Mouse (Mus musculus) liver, postnatal 0 days (tissue): ENCODE measurements around the gene Macrod2.

Source experiments
- CTCF ChIP-seq: sonication (generic); IDR thresholded peaks from 2 replicates; pipeline ENCODE4 v1.5.1; 2016; ENCODE audit warnings: antibody characterized with exemption, low read depth
- EP300 ChIP-seq: IDR thresholded peaks from 2 replicates; pipeline ENCODE4 v1.6.1; 2016; ENCODE audit warnings: antibody characterized with exemption, low read depth, mild to moderate bottlenecking

DNA sequence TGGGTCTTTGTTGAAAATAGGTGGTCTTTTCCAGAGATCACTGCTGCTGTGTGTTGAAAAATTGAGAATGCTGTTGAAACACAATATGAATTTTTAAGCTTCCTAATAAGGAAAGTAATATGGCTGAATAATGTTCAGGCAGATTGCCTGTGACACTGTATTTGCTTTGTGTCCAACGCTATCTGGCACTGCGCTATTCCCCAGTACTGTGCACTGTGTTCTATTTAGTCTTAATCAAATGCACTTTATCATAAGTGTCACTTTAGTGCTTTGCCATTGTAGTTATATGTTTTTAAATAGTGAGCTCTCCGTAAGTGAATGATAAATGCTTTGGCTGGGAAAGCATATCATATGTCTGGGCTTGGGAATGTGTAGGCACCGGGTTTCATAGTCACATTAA, 996.1 kb downstream of the Macrod2 start:
- TF ChIP-seq CTCF: no peak
- no peak for TF ChIP-seq EP300
